Mouse (Mus musculus) heart, embryonic 14.5 days (tissue): Measurements from ENCODE around the gene Dab1. TPM values are rescaled to one million over a fixed set of nuclear protein-coding genes. Genes with fewer than 3 reads are reported as not detected.

Experiments used
- ATAC-seq: fragments of 200-750 bp; cut with Nextera tagmentation; 2 replicates; pipeline ENCODE4 v1.8.0; 2017; ENCODE audit warnings: low read depth, moderate TSS enrichment; ENCODE audit not compliant: insufficient number of reproducible peaks, insufficient read depth, low FRiP score
- H3K27ac ChIP-seq, 2 experiments: fragments of 200-500 bp in 1 of 2; fragments of 300-500 bp in 1 of 2; sonication (generic) in 1 of 2; replicated peaks in 1 of 2; 2 replicates each; pipeline ENCODE4 v1.5.1; 2012 to 2014; ENCODE audit warnings: low read depth in 2 of 2, low read length in 2 of 2, control low read depth in 1 of 2, mild to moderate bottlenecking in 1 of 2, mixed read lengths in 1 of 2; ENCODE audit not compliant: control insufficient read depth in 1 of 2, insufficient read depth in 1 of 2
- H3K27me3 ChIP-seq: fragments of 300-500 bp; sonication (generic); 2 replicates; pipeline ENCODE4 v1.6.1; 2014; ENCODE audit warnings: mild to moderate bottlenecking, low read length, control low read depth; ENCODE audit not compliant: control insufficient read depth, insufficient read depth
- H3K36me3 ChIP-seq: fragments of 300-500 bp; sonication (generic); 2 replicates; pipeline ENCODE4 v1.6.1; 2014; ENCODE audit warnings: mild to moderate bottlenecking, control low read depth, low read length, mixed read lengths; ENCODE audit not compliant: control insufficient read depth, insufficient read depth
- H3K4me1 ChIP-seq, 2 experiments: fragments of 200-500 bp in 1 of 2; fragments of 300-500 bp in 1 of 2; sonication (generic) in 1 of 2; 2 replicates each; pipeline ENCODE4 v1.6.1; 2012 to 2014; ENCODE audit warnings: low read length in 2 of 2, control low read depth in 1 of 2, mixed read lengths in 1 of 2; ENCODE audit not compliant: control insufficient read depth in 2 of 2, insufficient read depth in 2 of 2
- H3K4me2 ChIP-seq: fragments of 300-500 bp; sonication (generic); 2 replicates; pipeline ENCODE4 v1.6.1; 2014; ENCODE audit warnings: mild to moderate bottlenecking, low read length
- H3K4me3 ChIP-seq, 2 experiments: fragments of 200-500 bp in 1 of 2; fragments of 300-500 bp in 1 of 2; sonication (generic) in 1 of 2; 2 replicates each; pipeline ENCODE4 v1.5.1; 2012 to 2014; ENCODE audit warnings: low read length in 2 of 2, mild to moderate bottlenecking in 2 of 2, control low read depth in 1 of 2, low read depth in 1 of 2, moderate library complexity in 1 of 2; ENCODE audit not compliant: control insufficient read depth in 1 of 2, insufficient read depth in 1 of 2
- H3K9ac ChIP-seq: fragments of 300-500 bp; sonication (generic); 2 replicates; pipeline ENCODE4 v1.6.1; 2014; ENCODE audit warnings: mild to moderate bottlenecking, low read length
- H3K9me3 ChIP-seq: fragments of 300-500 bp; sonication (generic); 2 replicates; pipeline ENCODE4 v1.6.1; 2016; ENCODE audit warnings: low read length, control low read depth; ENCODE audit not compliant: control insufficient read depth
- WGBS: fragments of 180-500 bp; shearing (Covaris S2); extraction: QIAGEN DNeasy Blood & Tissue Kit; methylation state at CpG from one replicate; pipeline ENCODE4 v1.1.7; 2014; 5-methylcytosine and 5-hydroxymethylcytosine counted together
- polyA plus RNA-seq: library from polyadenylated mRNA; unstranded; fragments of >200 nt; fragmentation: Nextera tagmentation; extraction: Ambion mirVana; gene quantifications from 2 replicates; pipeline ENCODE4 v1.2.1, GENCODE M21; 2014

Dab1 gene
- polyA plus RNA-seq, 1 experiment from 2014 or later: 0.99 TPM

- Histone ChIP-seq H3K4me3 (no peak overlapping the region), H3K36me3 (no peaks in the 10 kb centered on the region), H3K9me3 (no peaks in the 10 kb centered on the region), H3K4me1 (no peaks in the 10 kb centered on the region), H3K27ac (no peak overlapping the region), H3K27me3 (no peaks in the 10 kb centered on the region), H3K4me2 (no peak overlapping the region), H3K9ac (no peak overlapping the region)
- 80% methylated on average over 8 of the region's 8 CpGs for WGBS
- no peak for ATAC-seq
These were observed 983.6 kb downstream of the Dab1 start for GRCm38 (mm10) chr4:104602804-104603203.

- 94% methylated on average over 2 of the region's 2 CpGs for WGBS
- H3K4me1 ChIP-seq: no peaks in the 10 kb centered on the region
- H3K4me2 ChIP-seq: no peak overlapping the region
- no peaks in the 10 kb centered on the region for H3K36me3 ChIP-seq
- no peak overlapping the region for H3K9ac ChIP-seq
- no peak overlapping the region for H3K4me3 ChIP-seq
- H3K9me3 ChIP-seq: no peaks in the 10 kb centered on the region
- no peaks in the 10 kb centered on the region for H3K27me3 ChIP-seq
- H3K27ac ChIP-seq: no peak overlapping the region
- no peak for ATAC-seq
These were observed 985.1 kb downstream of the Dab1 start for GRCm38 (mm10) chr4:104604298-104604697.

GRCm38 (mm10) chr4:104606881-104607280, 987.7 kb downstream of the Dab1 start:
- Histone ChIP-seq H3K9ac (no peak overlapping the region), H3K4me2 (no peak overlapping the region), H3K27me3 (no peaks in the 10 kb centered on the region), H3K4me1 (no peaks in the 10 kb centered on the region), H3K9me3 (no peaks in the 10 kb centered on the region), H3K27ac (no peak overlapping the region), H3K4me3 (no peak overlapping the region), H3K36me3 (no peaks in the 10 kb centered on the region)
- WGBS: 87% methylated on average over 8 of the region's 8 CpGs
- no peak for ATAC-seq

- H3K36me3 ChIP-seq: no peaks in the 10 kb centered on the region
- H3K27ac ChIP-seq: no peak overlapping the region
- H3K9me3 ChIP-seq: no peaks in the 10 kb centered on the region
- WGBS: 72% methylated on average over 5 of the region's 5 CpGs
- H3K9ac ChIP-seq: no peak overlapping the region
- H3K4me3 ChIP-seq: no peak overlapping the region
- ATAC-seq: no peak
- no peaks in the 10 kb centered on the region for H3K27me3 ChIP-seq
- no peak overlapping the region for H3K4me2 ChIP-seq
- no peaks in the 10 kb centered on the region for H3K4me1 ChIP-seq
These were observed 988.5 kb downstream of the Dab1 start for GRCm38 (mm10) chr4:104607636-104608035.

- Histone ChIP-seq H3K27me3 (no peaks in the 10 kb centered on the region), H3K4me1 (no peaks in the 10 kb centered on the region), H3K4me2 (no peak overlapping the region), H3K9me3 (no peaks in the 10 kb centered on the region), H3K9ac (no peak overlapping the region), H3K4me3 (no peak overlapping the region), H3K27ac (no peak overlapping the region), H3K36me3 (no peaks in the 10 kb centered on the region)
- WGBS: 83% methylated on average over 5 of the region's 5 CpGs
- ATAC-seq: no peak
These were observed 1000.3 kb downstream of the Dab1 start for GRCm38 (mm10) chr4:104619452-104619851.

GRCm38 (mm10) chr4:104625316-104625715, 1006.2 kb downstream of the Dab1 start:
- 83% methylated on average over 8 of the region's 8 CpGs for WGBS
- H3K4me3 ChIP-seq: no peak overlapping the region
- ATAC-seq: no peak

GRCm38 (mm10) chr4:104628708-104629107, 1009.5 kb downstream of the Dab1 start:
- H3K4me1 ChIP-seq: no peaks in the 10 kb centered on the region
- H3K27me3 ChIP-seq: no peaks in the 10 kb centered on the region
- no peak overlapping the region for H3K4me2 ChIP-seq
- no peak overlapping the region for H3K27ac ChIP-seq
- ATAC-seq: no peak
- no peaks in the 10 kb centered on the region for H3K36me3 ChIP-seq
- H3K4me3 ChIP-seq: no peak overlapping the region
- no peaks in the 10 kb centered on the region for H3K9me3 ChIP-seq
- 87% methylated on average over 7 of the region's 7 CpGs for WGBS
- H3K9ac ChIP-seq: no peak overlapping the region

More at GRCm38 (mm10) chr4:104625316-104625715, 1006.2 kb downstream of the Dab1 start:
- H3K9ac ChIP-seq: no peak overlapping the region
- no peaks in the 10 kb centered on the region for H3K4me1 ChIP-seq
- H3K36me3 ChIP-seq: no peaks in the 10 kb centered on the region
- H3K27me3 ChIP-seq: no peaks in the 10 kb centered on the region
- no peak overlapping the region for H3K4me2 ChIP-seq
- no peak overlapping the region for H3K27ac ChIP-seq
- H3K9me3 ChIP-seq: no peaks in the 10 kb centered on the region

GRCm38 (mm10) chr4:104637016-104637415, 1017.9 kb downstream of the Dab1 start:
- no peak overlapping the region for H3K4me2 ChIP-seq
- ATAC-seq: no peak
- H3K36me3 ChIP-seq: no peaks in the 10 kb centered on the region
- no peaks in the 10 kb centered on the region for H3K27me3 ChIP-seq
- WGBS: 87% methylated on average over 4 of the region's 4 CpGs
- no peak overlapping the region for H3K9ac ChIP-seq
- H3K4me1 ChIP-seq: no peaks in the 10 kb centered on the region
- no peaks in the 10 kb centered on the region for H3K9me3 ChIP-seq
- H3K4me3 ChIP-seq: no peak overlapping the region
- H3K27ac ChIP-seq: no peak overlapping the region
